Mouse (Mus musculus) C2C12 (cell line): ENCODE data around the gene Plekhg1.

Experiments
- CEBPB ChIP-seq: IDR thresholded peaks from one replicate; pipeline ENCODE4 v1.6.1; 2011; ENCODE audit warnings: low read depth, mild to moderate bottlenecking, control low read depth, moderate library complexity
- CTCF ChIP-seq: IDR thresholded peaks from one replicate; pipeline ENCODE4 v1.5.1; 2011; ENCODE audit not compliant: control insufficient read depth, insufficient read depth, insufficient read length
- MYOD1 ChIP-seq: IDR thresholded peaks from one replicate; pipeline ENCODE4 v1.6.1; 2011; ENCODE audit warnings: low read depth; ENCODE audit not compliant: control insufficient read depth, insufficient read length
- MYOG ChIP-seq: IDR thresholded peaks from one replicate; pipeline ENCODE4 v1.6.1; 2011; ENCODE audit not compliant: control insufficient read depth, insufficient read length; ENCODE audit errors: extremely low read depth

- TF ChIP-seq CTCF (no peak), CEBPB (no peak), MYOD1 (no peak), MYOG (no peak)
Measured at GRCm38 (mm10) chr10:3827368-3827767, 87.2 kb downstream of the Plekhg1 start.
